Mouse (Mus musculus) ovary, postnatal 10 days (tissue): ENCODE results near the gene Lbx1.

ENCODE experiments used
- DNase-seq: peaks from one replicate; pipeline ENCODE4 v3.0.0; 2022; ENCODE audit warnings: low spot score

Gene Lbx1

GRCm38 (mm10) chr19:45235766-45236362 lies at the start of gene Lbx1:
Gene Lbx1, minus strand, starts transcription at chr19:45235812.
- DNase-seq = no peak

DNA sequence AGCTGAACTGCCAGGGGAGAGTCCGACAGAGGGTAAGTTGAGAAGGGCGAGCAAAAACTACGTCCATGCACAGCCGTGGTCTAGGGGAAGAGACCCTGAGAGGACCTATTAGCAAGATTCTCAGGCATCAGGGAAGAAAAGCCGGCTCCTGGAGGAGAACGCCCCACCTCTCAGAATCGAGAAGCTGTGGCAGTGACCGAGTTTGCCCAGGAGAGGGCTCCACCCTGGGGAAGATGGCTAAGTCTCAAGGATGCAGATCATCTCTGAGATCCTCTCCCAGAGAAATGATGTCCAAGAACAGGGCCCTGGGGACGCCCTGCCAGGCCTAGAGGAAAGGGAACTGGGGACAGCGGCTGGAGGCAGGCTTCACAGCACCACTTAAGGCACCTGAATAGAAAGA lies 47.7 kb upstream of the Lbx1 start:
- DNase-seq = no peak

GRCm38 (mm10) chr19:45276196-45276595 lies 40.6 kb upstream of the Lbx1 start:
- DNase-seq = no peak

DNA sequence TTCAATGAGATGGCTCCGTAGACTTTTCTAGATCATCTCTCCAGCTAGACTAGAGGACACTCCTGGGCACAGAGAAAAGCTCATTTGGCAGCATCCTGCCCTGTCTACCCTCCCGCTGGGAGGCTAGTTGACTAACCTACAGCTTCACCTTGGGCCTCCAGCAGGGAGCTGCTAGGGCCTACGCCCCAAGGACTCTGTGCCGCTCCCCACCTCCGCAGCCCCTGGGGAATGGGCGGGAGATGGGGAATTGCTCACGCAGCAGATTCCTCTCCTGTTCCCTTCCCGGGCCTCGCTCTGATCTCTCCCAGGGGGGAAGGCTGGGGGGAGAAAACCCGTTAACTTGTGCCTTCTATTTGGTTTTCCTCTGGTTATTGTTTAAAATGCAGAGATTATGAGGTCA lies 36.4 kb upstream of the Lbx1 start:
- no peak for DNase-seq

DNA sequence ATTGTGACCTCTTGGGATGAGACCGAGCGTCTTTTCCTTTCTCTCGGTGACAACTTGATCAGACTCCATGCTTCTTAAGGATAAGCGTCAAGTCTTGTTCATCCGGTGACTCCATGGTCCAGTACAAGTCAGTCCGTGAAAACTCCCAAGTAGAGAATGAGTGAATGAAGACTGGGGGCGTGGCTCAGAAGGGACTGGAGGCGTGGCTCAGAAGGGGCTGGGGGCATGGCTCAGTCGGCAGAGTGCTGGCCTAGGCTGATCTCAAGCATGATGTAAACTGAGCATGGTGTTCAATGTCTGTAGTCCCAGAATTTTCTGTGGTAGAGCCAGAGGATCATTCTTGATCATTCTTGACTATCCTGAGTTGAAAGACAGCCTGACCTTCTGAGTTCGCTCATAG lies 27.4 kb upstream of the Lbx1 start:
- no peak for DNase-seq

DNA sequence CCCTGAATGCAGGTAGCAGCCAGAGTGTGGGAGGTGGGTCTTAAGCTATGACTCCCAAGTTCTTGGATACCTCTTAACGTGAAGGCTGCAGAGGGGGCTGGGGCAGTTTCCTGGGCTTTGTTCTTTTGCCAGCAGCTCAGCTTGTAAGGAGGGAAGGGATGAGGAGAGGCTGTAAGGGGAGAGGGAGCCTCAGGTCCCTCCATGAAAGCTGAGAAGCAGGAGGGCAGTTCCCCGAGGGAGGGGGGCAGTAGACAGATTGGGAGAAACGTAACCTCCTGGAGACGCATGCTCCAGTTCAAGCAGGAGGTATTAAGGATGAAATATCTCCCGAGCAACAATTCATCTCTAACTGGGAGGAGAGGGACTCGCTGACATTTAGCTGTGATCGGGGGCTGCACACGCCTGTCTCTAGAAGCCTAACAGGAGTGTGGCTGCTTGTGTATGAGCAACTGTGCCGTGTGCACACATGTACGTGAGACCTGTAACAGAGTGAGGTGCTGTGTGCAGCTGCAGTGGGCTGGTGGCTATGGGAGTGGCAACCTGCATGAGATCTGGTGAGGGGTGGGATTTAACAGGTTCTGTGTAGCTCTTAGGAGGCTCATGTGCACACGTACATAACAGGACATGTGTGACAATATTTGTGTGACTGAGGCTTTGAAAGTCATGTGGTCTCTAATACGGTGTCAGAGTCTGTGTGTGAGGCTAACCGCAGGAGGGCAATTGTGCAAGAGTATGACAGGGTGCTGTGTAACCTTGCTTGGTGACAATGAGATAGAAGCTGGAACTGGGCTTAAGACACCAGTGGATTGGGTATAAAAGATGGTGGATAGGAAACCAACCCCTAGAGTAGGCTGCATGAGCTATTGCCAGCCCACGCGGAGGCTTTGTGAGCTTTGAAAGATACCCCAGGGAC lies 22.1 kb upstream of the Lbx1 start:
- no peak for DNase-seq

GRCm38 (mm10) chr19:45254806-45255205 lies 19.2 kb upstream of the Lbx1 start:
- no peak for DNase-seq

DNA sequence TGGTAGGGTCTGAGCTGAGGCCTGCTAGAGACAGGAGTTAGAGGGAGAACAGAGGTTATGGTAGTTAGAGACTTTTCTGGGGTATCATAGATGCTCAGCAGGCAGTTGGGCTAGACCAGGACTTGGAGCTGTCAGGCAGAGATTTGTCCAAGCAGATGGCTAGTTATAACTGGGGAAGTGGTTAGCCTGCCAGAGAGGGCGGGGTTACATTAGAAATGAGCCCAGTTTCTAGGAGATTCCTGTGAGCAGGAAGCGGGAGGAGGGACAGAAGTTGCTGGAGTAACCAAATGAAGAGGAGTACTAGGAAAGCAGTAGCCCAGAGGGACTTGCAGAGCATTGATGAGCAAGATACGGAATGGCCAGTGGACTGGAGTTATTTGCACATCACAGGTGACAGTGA lies 16.8 kb upstream of the Lbx1 start:
- no peak for DNase-seq

DNA sequence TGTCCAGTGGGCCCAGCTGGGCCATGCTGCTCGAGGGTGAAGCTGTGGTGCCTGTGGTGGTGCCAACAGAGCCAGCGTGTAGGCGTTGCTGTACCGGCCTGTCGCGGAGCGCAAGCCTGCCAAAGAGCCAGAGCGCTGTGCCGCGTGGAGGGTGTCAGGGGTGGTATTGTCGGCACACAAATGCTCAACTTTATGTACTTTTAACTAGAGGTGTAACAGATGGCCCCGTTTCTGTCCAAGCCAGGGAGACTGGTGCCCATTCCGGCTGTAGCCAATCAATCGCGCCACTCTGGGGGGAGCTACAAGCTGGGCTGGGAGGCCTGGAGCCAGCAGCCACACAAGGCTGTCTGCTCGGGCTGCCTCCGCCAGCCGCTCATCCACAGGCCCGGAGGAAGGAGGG lies 13.1 kb upstream of the Lbx1 start:
- no peak for DNase-seq

DNA sequence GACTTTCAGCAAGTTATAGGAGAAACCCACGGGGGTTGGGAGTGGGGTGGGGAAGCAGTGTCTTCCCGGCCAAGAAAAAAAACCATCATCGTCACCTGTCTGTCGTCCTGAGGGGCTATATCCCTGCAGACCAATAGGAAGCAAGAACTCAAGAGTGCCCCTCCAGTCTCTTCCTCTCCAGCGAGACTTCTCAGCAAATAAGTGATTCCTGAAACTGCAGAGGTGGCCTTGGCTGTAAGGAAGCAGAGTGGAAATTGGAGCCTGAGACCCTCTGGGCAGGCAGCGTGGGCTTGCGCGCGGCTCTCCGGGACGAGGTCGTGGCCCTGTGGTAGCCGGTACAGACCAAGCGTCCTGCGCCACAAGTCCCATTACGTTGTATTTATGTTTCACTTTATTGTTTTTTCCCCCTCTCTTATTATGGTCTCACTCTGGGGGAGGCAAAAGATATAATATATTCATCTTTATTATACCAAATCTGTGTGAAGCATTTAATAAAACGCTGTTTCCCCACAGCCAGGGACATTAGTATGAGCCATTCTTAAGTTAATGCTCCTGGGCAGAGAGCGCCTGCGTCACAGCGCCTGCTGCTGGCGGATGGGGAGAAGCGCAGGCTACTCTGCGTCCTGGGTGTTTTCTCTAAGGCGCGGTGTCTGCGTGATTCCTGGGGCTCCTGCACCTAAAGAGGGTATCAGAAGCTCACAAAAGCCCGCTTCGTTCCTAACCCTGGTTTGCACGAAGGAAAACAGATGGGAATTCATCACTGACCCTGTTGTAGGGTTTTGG lies 8.5 kb upstream of the Lbx1 start:
- DNase-seq = no peak

DNA sequence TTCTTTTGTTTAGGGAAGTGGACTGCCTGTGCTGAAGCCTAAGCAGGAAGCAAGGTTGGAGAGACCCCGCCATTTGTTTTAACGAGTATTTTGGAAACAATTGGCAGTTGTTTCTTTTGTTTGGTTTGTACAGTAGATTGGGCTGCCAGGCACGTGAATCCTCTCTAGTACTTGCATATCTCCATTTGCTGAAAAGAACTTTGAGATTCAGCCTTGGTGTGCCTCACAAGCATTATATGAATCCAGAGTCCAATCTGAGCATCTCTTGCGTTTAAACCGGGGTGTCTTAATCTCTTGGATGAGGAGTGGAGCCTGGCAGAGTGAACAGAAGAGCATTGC lies 7.6 kb upstream of the Lbx1 start:
- no peak for DNase-seq

- DNase-seq = no peak
These were observed 7.0 kb upstream of the Lbx1 start for GRCm38 (mm10) chr19:45242348-45243263.

DNA sequence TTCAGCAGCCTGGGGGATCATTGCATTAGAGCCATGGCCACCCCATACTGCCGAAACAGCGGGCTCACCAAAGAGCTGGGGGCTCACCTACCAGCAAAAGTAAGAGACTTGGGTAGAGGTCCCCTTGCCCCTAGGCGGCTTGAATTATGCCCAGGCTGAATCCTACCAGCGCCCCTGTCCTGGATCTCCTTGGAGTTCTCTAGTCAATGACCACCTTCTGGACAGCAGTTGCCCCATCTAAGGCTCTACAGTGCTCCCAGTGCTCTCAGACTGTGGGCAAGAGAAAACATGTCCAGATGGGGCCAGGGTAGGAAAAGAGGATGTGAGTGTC lies 6.4 kb upstream of the Lbx1 start:
- no peak for DNase-seq

DNA sequence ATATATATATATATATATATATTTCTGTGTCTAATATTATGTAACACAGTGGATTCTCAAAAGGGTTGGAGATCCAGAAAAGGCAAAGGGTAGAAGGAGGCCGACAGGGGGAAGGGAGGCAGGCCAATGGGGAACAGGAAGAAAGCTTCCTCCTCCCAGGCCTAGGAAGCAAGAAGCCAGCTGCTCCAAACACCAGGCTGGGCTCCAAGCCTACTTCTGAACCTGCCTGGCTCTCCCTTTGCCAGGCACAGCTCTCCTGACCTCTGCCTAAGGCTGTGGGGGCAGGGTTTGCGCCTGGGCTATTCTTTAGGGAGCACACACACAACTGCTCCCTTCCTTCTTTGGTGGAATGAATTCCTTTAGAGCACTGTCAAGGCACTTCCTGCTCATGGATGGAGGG lies 4.4 kb upstream of the Lbx1 start:
- DNase-seq = no peak

GRCm38 (mm10) chr19:45239191-45239590 lies 3.6 kb upstream of the Lbx1 start:
- no peak for DNase-seq

- DNase-seq = no peak
These were observed 2.1 kb upstream of the Lbx1 start for GRCm38 (mm10) chr19:45237665-45238209.

- DNase-seq = no peak
These were observed 1.5 kb upstream of the Lbx1 start for GRCm38 (mm10) chr19:45237099-45237498.

DNA sequence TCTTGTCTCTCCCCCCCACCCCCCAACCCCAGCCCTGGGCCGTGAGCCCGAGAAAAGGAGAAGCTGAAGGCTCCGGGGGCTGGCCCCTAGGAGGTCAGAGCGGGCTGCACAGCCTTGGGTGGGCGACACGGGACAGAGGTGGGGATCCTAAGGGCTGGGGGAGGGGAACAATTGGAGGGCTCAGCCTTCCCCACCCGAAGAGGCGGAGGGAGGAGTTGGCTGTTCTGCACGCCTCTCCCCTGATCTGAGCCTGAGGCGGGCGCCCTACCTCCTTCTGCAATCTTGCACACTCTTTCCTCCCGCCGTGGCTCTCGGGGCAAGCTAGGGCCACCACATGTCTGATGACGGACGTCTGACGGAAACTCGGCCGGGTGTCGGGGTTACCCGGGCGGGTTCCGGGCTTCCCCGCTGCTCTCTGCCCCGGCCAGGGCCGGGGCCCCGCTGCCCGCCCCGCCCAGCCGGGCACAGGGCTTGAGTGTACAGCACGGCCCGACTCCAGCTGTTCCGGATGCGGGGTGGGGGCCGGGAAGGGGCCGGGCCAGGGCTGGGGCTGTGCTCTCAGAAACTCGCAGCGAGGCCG lies 841 bp upstream of the Lbx1 start:
- no peak for DNase-seq

GRCm38 (mm10) chr19:45235331-45235741 lies 276 bp downstream of the Lbx1 start:
- no peak for DNase-seq

- DNase-seq = no peak
These were observed 811 bp downstream of the Lbx1 start for GRCm38 (mm10) chr19:45234771-45235231.

DNA sequence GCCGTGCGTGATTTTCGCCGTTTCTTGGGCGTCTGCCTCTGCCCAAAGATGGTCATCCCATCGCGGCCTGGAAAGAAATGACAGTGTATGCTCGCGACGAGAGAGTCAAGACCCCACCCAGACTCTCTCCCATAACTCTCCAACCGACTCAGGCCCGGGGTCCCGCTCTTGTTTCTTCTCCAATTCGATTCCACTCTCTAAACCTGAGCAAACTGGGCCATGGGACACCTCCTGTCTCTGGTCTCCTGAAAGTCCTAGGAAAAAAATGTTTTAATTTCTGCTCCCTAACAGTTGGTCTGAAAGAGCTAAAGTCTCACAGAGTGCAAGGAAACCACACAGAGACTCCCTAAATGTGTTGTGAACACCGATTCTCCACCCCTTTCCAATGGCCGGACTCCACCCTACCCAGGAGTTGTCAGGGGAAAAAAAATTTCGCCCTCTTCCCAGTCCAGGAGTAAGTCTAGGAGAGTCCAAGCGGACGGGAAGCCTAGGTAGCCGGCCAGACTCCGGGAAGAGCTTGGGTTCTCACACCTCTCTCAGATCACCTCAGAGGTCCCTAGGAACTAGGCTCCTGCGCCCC lies 1.3 kb downstream of the Lbx1 start:
- no peak for DNase-seq
